Mouse (Mus musculus): ENCODE results near the gene Pus7l.
"Not testable (repeated sequence)": the region's sequence is repeated elsewhere in the genome, so short reads cannot be mapped to it uniquely, and the experiment has no call there.

Pus7l gene

DNA sequence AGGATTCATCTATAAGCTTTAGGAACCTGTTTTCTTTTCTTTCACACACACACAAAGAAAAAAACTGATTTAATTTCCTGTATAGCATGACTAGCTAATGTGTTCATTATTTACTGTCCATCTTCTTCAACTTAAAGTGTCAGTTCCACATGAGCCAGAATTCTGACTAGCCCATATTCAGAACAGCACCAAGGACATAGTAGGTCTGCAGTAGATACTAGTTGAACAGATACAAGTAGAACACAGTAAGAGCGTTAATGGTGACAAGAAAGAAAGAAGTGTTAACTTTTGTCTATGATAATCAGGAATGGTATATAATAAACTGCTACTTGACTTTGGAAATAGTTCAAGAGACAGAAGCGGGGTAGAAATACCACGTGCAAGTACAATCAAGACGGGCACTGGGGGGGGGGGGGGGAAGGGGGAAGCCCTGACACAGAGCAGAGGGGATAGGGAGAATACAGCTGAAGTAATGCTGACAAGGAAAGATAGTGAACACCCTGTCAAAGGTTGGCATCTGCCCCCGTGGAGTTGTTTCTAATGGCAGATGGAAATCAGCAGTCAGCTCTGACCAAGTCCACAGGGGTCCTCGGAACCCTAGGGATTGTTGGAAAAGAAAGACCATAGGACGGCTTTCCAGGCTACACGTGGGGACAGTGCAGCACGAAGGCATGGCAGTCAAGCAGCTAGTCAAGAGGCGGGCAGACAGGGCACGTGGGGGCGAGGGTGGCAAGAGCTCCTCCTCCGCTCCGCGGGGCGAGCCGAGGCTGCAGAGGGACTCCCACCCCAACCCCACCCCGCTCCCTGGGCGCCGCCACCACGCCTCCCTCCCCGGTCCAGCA lies 559 bp downstream of the Pus7l start:
- no peak for DNase-seq

DNA sequence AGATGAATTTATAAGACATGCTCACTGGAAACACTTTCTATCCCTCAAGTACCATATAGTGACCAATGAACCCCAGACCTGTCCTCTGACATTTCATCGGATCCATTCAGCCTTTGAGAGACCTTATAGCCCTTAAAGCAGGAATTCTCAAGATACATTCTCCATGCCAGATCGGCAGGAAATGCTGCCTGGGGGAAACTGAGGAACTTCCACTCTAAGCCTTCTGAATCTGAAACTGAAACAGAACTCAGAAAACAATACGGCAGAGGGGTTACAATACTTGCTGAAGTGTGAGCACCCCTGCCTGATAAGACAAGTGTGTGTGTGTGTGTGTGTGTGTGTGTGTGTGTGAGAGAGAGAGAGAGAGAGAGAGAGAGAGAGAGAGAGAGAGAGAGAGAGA lies 4.1 kb downstream of the Pus7l start:
- no peak for DNase-seq

DNA sequence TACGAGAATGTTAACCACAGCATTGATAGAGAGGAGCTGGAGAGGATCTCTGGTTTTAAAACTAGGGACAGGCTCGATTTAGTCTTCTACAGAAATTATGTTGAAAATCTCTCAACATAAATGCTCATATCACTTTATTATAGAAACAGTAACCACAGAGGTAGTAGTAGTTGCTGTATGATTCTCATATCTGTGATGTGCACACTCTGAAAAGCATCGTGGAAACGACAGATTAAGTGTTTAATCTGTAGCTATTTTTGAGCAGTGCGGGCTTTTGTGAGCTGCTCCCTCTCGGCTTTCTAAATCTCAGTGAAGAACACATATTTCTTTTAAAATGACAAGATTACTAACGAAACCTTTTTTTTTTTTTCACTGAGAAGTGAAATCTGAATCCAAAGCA lies 7.8 kb downstream of the Pus7l start:
- no peak for DNase-seq

GRCm38 (mm10) chr15:94532956-94533355 lies 10.4 kb downstream of the Pus7l start:
- no peak for DNase-seq

DNA sequence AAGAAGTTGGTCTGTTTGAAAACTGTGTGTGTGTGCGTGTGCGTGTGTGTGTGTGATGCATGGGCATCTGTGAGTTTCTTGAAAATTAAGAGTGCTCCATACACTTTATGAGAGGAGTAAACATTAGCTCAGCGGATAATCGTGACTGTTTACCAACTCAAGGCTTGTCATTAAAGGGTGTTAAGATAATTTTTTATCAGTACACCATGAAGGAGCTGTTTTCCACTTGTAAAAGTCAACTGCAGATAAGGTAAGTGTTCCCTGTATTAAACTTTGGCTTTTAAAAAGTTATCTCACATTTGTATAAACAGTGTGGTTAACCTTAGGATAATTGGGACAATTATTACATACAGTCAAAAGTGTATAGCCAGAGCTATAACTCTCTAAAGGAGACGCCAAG lies 11.0 kb downstream of the Pus7l start:
- no peak for DNase-seq

- DNase-seq: no peak
Measured at GRCm38 (mm10) chr15:94530519-94530918, 12.8 kb downstream of the Pus7l start.

DNA sequence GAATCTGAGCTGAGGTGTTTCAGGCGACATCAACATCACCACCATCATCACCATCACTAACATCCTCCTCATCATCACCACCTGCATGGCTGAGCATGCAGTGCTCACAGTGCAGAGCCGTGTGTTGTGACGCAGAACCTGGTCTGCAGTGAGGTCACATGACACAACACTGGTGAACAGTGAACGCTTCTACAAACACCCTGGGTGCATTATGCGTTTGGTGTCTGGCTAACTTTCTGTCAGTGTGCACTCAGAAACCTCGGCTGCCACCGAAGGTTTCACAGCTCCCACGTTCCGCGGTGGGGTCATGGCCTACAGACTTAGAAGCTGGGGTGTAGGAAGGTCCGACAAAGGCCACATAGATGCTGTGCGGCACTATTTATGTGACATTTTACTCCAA lies 18.4 kb downstream of the Pus7l start:
- no peak for DNase-seq

- no peak for DNase-seq
Measured at GRCm38 (mm10) chr15:94523251-94523650, 20.1 kb downstream of the Pus7l start.

- DNase-seq: no peak
Measured at GRCm38 (mm10) chr15:94520959-94521358, 22.4 kb downstream of the Pus7l start.

DNA sequence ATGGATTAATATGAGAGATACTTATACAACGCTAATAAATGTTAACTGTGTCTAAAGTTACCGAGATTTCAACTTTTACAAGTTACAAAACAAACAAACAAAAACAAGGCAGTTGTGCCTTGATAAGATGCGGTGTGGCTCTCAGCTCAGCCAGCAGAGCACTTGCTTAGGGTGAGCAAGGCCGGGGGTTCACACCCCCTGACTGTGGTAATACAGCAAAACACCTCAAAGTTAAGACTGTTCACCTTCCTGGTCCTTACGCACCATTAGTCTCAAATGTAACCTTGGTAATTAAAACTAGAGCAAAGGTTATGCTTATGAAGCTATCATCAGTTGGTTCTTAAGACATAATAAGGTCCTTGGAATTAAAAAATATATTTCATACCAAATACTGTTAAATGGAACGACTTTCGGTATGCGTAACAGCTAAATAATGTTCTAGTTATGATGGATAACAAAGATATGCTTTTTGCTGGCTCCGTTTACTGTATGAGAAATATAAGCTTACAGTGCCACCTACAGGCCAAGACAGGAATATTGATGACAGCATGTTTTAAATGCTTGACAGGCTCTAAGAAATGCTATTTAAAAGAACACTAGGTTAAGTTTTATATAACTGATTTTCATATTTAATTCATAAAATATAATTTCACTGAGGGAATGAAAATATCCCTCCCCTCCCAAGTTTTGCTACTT lies 23.0 kb downstream of the Pus7l start:
- peak; percentile 51 for DNase-seq

- DNase-seq: no peak
Measured at GRCm38 (mm10) chr15:94517913-94518491, 25.3 kb downstream of the Pus7l start.

DNA sequence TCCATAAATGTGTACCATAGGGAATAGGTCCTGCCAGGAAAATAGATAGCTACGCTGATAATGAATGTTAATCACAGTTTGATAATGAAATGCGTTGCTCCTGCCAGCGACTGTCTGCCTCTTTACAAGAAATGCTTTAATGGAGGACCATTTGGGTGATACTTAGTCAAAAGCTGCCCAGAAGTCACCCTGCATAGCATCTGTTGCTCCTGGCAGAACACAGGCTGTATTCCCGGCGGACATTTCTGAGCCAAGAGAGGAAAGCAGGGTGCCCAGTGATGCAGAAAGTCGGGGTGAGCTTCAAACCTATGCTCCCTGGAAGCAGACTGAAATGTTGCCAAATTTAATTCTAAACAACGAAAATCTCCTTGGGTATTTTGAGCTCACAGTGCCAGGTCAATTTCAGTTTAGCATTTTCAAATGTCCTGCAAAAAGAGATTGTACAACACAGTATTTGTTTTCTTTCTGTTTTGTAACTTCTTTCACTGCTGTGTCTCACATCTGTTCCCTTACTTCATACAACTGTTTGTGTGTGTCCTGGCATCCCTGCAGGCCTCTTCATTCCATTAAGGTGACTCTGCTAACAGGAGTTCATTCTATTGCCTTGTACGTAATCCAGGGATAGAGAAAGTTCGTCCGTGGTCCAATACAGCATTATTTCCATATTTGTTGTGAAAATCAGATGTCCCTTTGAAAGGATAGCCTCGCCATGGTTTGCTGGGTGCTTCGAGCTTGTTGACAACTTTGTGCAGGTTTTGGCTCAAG lies 39.7 kb downstream of the Pus7l start:
- DNase-seq: no peak

GRCm38 (mm10) chr15:94499260-94499659 lies 44.1 kb downstream of the Pus7l start:
- no peak for DNase-seq

GRCm38 (mm10) chr15:94495936-94496335 lies 47.4 kb downstream of the Pus7l start:
- no peak for DNase-seq

DNA sequence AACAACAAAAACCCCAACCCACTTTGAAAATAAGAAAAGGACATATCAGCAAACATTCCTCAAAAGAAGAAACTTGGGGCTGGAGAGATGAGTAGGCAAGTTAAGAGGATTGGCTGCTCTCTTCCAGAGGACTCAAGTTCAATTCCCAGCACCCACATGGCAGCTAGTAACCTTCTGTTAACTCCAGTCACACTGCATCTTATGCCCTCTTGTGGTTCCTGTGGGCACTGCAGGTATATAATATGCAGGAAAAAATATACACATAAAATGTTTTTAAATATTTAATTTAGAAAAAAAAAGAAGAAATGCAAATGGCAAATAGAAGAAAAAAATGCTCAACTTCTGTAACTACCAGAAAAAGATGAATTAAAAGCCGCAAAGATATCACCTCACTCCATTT lies 48.9 kb downstream of the Pus7l start:
- DNase-seq: no peak

GRCm38 (mm10) chr15:94489433-94489832 lies 53.9 kb downstream of the Pus7l start:
- DNase-seq: no peak

DNA sequence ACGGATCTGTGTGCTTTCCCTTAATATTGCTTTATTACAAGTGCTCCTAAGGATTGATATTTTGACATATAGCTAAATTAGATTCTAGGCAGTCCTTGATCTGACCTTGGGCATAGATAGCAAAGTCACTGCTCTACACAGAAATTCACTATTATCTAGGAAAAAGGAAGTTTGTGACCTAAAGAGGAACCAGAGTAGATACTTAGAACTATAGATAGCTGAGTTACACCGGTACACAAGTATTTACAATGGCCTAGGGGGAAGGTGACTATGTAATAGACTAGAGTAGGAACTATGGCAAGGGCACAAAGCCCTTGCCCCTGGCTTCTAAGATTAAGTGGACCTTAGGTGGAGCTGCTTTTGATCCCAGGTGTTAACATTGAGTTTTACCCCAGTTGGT lies 55.3 kb downstream of the Pus7l start:
- not testable (repeated sequence) for DNase-seq

GRCm38 (mm10) chr15:94482555-94482954 lies 60.8 kb downstream of the Pus7l start:
- no peak for DNase-seq

DNA sequence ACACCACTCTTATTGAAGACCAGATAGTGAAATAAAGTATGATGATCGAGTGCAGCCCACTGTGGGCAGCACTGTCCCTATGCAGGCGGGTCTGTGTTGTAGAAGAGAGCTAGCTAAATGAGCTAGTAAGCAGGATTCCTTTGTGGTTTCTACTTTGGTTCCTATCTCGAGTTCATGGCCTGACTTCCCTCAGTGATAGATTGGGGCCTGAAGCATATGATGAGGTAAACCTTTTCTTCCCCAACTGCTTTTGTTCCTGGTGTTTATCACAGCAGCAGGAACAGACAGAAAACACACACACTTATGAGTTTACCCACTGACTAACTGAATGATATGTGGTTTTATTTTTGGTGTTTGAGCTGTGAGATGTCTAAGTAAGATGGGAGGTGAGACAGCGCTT lies 62.6 kb downstream of the Pus7l start:
- DNase-seq: no peak

DNA sequence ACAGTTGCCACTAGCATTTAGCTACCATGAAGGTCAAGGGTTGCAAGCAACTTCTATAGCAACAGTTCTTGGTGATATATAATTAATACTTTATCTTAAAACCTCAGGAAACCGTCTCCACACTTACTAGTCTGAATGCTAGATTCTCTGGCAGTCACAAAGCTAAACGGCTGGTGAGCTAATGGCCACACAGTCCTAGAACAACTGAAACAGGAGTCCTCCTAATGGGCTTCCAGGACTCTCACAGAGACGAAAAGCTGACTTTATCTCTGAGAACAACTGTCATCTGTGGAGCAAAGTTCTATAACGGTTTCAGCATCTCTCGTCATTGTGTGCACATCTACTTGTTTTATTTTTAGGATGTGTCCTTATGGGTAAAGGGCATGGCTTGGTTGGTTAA lies 63.1 kb downstream of the Pus7l start:
- DNase-seq: no peak

- DNase-seq: peak; percentile 7
Measured at GRCm38 (mm10) chr15:94479513-94480136, 63.7 kb downstream of the Pus7l start.

- DNase-seq: peak; percentile 67
Measured at GRCm38 (mm10) chr15:94478706-94479105, 64.6 kb downstream of the Pus7l start.

DNA sequence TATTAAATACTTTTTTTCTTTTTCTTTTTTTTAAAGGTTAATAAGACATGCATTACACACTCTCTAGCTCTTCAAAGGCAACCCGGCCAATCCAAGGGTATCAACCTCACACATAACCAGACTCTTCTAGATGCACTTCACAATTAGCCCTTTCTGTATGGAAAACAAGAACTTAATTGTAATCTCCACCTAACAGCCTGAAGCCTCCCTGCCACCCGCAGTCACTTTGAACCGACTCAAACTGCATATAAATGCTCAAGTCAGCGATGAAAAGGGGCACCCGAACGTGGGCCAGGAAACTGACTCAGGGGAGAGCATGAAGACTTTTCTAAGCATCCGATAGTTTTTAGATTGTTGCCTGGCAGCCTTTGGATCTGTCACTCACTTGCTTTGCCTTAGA lies 66.1 kb downstream of the Pus7l start:
- DNase-seq: peak; percentile 6

All from thymus, postnatal 14 days (tissue).